Mouse (Mus musculus) urinary bladder, adult 2 months (tissue): Measurements from ENCODE around the gene Slc25a48. TPM values are rescaled to one million over a fixed set of nuclear protein-coding genes. Genes with fewer than 3 reads are reported as not detected.

Experiments used
- DNase-seq: peaks from one replicate; pipeline ENCODE4 v3.0.0; 2022; ENCODE audit warnings: low spot score
- polyA plus RNA-seq: library from polyadenylated mRNA; depleted of rRNA; stranded (reverse); fragments of >200 nt; gene quantifications from 2 replicates; pipeline ENCODE4 v1.2.3, GENCODE M21; 2012; rRNA removed

Gene Slc25a48
- polyA plus RNA-seq = 14.9 and 17.7 TPM in 2 replicates

GRCm38 (mm10) chr13:56438211-56439075 lies at the start of gene Slc25a48:
Gene Slc25a48, plus strand, starts transcription at chr13:56438355.
- peak; percentile 58 for DNase-seq

DNA sequence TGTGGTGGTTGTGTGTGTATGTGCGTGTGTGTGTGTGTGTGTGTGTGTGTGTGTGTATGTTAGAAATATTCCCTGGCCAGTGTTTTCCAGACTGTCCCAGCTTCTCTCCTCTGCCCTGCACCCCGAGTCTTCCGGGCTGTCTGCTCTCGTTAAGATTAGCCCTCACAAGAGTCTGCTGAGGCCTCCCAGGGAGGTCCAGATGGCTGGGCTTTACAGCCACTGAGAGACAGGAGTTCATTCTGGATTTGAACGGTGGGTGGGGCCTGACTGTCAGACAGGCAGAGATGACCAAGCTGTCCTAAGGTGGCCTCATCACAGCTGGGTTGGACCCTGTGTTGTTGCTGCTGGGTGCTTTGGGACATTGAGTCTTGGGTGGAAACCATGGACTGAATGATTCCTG lies 40.6 kb upstream of the Slc25a48 start:
- no peak for DNase-seq

DNA sequence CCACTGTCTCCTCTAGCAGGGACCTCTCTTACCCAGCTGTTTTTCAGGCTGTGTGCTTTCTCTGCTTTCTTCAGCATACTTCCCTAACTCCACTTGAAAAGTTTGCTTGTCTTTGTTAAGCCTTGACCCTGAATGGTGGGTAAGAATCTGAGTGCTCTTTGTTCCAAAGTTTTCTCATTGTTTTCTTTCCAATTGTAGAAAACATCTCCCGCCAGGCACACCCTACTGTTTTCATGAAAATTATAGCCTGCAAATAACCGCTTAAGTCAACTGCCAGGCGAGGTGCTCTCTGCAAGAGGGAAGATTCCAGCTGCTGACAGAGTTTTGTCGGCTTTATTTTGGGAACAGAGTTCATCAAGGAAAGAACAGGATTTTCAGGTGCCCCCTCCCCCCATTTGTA lies 37.0 kb upstream of the Slc25a48 start:
- no peak for DNase-seq

- DNase-seq = no peak
Measured at GRCm38 (mm10) chr13:56403381-56404086, 34.6 kb upstream of the Slc25a48 start.

DNA sequence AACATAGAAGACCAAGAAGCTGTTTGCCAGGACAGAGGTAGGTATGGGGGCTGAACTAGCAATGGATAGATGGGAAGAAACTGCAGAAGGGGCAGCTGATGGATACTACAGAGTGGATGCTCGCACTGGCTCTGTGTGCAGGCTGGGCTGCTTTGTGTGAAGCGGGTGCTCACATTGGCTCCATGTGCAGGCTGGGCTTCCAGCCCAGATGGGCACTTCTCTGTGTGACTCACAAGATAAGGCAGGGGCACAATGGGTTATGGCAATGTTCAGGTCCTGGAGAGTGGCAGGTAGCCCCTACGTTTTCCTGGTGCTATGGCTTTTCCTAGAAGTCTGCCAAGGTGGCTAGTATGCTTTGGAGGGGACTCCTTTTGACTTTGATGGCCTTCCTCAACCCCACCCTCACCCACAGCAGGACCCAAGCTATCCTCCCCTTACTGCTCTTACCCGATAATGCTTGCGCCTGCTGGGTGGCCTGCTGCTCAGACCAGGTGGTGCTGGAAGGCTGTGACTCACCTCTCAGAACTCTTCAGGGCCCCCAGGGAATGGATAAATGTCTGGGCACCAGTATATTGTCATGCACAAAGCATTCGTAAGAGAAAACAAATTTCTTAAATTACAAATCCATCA lies 33.5 kb upstream of the Slc25a48 start:
- DNase-seq = no peak

DNA sequence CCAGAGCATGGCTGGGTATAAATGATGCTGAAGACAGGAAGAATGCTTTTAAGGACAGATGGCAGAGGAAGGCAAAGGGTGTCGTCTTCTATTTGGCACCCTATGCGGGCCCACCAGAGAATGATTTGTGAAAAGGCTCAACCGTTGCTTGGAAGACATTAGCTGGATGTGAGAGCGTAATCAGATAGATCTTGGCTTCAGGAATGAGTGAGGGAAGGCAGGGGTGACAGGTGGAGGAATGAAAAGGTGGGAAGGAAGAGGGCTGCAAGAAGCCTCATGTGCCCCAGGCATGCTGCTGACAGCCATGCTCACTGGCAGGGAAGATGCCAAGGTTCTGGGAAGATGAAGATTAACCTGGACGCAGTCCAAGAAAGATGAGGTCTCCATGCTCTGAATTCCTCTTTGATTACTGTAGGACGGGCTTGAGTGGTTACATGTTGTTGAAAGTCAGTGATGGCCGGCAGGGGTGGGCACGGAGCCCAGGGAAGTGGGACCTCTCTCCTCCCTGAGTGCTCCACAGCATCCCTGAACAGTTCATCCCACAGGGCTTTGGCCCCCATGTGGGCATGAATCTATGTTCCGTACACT lies 25.8 kb upstream of the Slc25a48 start:
- DNase-seq = no peak

GRCm38 (mm10) chr13:56418685-56419483 lies 19.3 kb upstream of the Slc25a48 start:
- DNase-seq = no peak

DNA sequence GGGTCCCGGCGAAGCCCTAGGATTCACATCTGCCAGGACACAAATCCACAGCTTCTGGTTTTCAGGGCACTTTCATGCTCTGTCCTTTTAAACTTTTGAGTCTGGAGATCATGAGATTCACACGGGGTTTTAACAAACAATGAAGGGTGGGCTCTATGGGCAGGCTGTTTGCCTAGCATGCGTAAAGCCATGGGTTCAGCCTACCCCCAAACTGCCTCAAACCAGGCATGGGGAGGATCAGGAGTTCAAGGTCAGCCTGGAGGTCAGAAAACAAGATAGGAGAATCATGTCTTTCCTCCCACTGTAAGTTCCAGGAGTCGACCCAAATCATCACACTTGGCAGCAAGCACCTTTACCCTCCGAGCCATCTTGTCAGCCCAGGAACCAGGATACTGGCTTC lies 18.6 kb upstream of the Slc25a48 start:
- DNase-seq = no peak

- DNase-seq = no peak
Measured at GRCm38 (mm10) chr13:56422072-56422723, 16.0 kb upstream of the Slc25a48 start.

DNA sequence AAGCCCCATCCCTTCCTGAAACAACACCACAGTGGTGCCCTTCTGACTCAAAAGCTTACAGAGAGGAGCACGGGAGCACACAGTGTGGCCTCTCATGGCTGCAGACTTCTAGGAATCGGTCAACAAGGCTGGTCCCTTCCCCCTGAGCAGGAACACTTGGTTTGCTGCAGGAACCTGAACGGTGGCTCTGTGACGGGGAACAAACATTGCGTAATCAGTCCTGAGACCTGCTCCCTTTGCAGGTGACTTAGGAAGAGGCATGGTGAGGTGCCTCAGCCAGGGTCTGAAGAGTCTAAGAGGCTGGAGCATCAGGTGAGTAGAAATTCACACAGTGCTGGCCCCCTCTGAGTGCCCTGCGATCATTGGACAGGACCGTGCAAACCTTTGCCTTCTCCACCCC lies 12.2 kb upstream of the Slc25a48 start:
- no peak for DNase-seq

- no peak for DNase-seq
Measured at GRCm38 (mm10) chr13:56426365-56426764, 11.8 kb upstream of the Slc25a48 start, which contains the start of gene Gm3045. Gene Gm3045, plus strand, starts transcription at chr13:56426594.

DNA sequence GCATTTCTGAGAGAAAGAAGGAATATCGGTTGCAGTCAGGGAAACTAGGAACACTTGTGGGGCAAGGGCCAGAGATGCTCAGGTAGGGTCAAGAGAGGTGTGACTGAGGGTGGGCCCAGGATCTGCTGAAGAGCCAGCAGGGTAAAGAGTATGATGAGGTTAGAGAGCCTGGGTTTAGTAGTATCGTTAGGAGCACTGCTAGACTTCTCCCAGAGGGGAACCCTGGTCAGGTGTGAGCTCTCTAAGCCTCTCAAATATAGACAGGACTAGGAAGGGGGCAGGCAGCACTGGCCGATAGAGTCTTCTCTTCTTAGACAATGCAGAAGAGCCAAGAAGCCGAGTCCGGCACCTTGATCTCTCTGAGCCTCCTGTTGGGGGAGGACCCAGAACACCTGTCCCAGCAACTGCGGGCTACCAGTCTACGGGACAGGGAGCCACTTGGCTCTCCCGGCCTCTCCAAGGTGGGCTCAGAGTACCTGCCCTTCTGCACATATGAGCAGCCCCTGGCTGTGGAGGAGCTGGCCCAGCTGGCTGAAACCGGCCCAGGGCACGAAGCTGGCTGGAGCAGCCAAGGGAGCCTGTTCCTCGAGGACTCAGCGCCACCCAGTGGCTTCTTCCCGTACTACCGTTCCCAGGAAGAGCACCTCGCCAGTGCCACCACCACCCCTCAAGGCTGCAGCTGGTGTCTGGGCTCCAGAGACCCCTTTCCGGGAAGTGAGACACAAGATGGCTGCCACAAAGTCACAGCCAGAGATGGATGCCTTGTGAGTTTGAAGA lies 9.2 kb upstream of the Slc25a48 start:
- DNase-seq = peak; percentile 67

DNA sequence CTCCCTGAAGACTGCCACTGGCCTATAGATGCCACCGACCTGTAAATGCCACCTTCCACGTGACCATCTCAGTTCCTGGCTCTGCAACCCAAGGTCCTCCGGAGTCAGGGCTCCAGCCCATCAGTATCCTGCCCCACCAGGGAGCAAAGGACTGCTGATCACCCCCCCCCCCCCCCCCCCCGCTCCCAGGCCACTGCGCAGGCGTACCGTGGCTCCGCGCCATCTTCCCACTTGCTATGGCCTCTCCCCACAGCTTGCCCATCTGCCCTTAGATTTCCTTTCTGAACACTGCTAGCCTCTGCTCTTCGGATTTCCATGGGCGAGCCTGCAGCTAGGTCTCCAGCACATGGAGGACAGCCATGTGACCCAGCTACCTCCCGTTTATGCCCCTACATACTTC lies 5.7 kb upstream of the Slc25a48 start:
- no peak for DNase-seq

DNA sequence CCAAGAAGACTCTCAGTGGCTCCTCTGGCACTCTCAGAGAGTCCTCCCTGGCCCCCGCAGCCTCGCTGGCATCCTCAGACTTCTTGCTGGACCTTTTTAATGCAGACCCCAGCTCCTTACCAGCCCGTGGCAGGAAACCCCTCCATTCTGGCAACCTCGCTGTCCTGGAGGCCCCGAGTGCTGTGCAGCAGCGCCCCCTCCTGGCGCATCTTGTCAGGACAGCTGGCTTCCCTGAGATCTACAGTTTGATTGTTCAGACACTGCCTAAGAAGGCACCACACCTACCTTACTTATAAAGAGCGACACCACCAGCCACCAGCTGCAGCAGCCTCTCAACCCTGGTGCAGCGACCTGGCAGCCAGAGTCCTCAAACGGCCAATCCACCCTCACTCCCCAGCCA lies 4.7 kb upstream of the Slc25a48 start:
- peak; percentile 55 for DNase-seq

- no peak for DNase-seq
Measured at GRCm38 (mm10) chr13:56434311-56434751, 3.8 kb upstream of the Slc25a48 start.

DNA sequence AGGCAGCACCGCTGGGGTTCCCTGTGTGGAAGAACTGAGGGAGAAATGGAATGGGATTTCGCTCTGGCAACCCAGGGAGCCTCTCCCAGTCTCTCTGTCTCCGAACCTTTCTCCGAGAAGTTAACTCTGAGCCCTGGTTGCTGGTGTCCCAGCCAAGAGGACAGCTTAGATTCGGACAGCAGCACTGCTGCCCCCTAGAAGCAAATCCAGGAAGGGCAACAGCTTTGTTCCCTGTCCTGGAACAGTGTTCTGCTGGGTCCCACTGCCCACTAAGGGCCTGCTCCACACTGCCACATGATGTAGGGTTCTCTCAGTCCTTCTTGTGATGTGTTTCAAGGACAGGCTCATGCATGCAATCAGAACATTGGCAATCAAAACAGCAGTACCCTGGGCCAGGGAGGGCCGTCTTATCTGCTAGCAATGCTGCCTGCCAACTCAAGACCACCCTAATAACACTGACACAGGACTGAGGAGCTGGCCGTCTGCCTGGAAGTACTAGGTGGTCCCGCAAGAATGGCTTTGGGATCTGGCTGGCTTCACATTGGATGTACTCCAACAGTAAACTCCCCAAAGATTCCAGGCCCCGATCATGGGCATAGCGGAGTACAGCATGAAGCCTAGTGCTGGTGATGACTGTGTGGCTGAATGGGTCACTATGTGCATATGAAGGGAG lies 2.4 kb upstream of the Slc25a48 start:
- DNase-seq = no peak

- no peak for DNase-seq
Measured at GRCm38 (mm10) chr13:56443411-56443810, 5.3 kb downstream of the Slc25a48 start.

DNA sequence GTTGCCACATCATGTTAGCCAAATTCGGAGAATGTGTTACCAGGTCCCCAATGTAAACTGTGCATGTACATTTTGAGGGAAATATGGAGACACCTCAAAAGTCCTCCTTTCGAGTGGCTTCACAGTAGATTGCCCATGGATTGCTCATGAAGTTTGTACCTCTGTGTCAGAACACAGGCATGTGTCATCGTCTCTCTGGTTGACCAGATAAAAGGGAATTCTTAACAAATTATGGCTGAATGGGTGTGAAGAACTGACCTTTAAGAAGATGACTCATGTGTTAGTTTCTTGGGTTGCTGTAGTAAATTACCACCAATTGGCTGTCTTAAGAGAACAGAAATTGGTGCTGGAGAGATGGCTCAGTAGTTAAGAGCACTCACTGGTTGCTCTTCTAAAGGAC lies 6.0 kb downstream of the Slc25a48 start:
- DNase-seq = no peak

DNA sequence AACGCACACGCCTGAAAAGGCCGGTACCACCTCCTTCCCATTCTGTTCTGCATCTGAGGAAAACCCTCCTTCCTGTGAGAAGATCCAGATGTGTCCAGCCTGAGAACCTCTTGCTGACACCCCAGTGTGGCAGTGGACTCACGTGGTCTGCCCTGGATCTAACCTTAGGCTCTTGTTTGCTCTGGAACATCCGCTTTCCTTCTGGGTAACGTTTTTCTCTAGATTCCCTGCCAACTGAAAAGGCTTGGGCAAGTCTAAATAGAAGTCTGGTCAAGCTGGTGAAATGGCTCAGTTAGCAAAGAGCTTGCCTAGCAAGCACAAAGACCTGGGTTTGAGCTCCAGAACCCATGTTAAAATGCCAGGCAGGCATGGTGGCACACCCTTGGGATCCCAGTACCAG lies 6.8 kb downstream of the Slc25a48 start:
- no peak for DNase-seq
